Mouse (Mus musculus) CH12.LX (cell line): ENCODE results near the gene Ficd. TPM values are rescaled to one million over a fixed set of nuclear protein-coding genes. Genes with fewer than 3 reads are reported as not detected.
"Not testable (repeated sequence)": the region's sequence is repeated elsewhere in the genome, so short reads cannot be mapped to it uniquely, and the experiment has no call there.

Source experiments
- DNase-seq: peaks from one replicate; pipeline ENCODE4 v3.0.0-alpha.2; 2013; ENCODE audit errors: extremely low read depth
- H3K27ac ChIP-seq: 2 replicates; pipeline ENCODE4 v1.5.1; 2012; ENCODE audit warnings: low read depth, mild to moderate bottlenecking, control low read depth, moderate library complexity; ENCODE audit not compliant: insufficient read depth
- H3K27me3 ChIP-seq: replicated peaks from 2 replicates; pipeline ENCODE3; 2012; ENCODE audit warnings: inconsistent platforms
- H3K36me3 ChIP-seq, 2 experiments: replicated peaks in 1 of 2; 2 replicates each; pipeline versions ENCODE3 to v1.6.1; 2012; ENCODE audit warnings: inconsistent platforms in 1 of 2, low read length in 1 of 2, mild to moderate bottlenecking in 1 of 2, mixed read lengths in 1 of 2, moderate library complexity in 1 of 2; ENCODE audit not compliant: control insufficient read depth in 1 of 2, insufficient read depth in 1 of 2
- H3K4me1 ChIP-seq, 2 experiments: 2 replicates each; pipeline ENCODE4 v1.6.1; 2012; ENCODE audit warnings: inconsistent platforms in 1 of 2, moderate library complexity in 1 of 2; ENCODE audit not compliant: insufficient read depth in 2 of 2, control insufficient read depth in 1 of 2
- H3K4me2 ChIP-seq: 2 replicates; pipeline ENCODE4 v1.6.1; 2012; ENCODE audit warnings: low read depth, mild to moderate bottlenecking, control low read depth; ENCODE audit not compliant: poor library complexity, insufficient read depth, severe bottlenecking
- H3K4me3 ChIP-seq, 3 experiments: fragments of 150-350 bp in 1 of 3; sonication (generic) in 1 of 3; replicated peaks in 1 of 3; 2 replicates each; pipeline versions ENCODE3 to v1.5.1; 2011 to 2012; ENCODE audit warnings: low read depth in 2 of 3, low read length in 2 of 3, mild to moderate bottlenecking in 2 of 3, moderate library complexity in 2 of 3, control low read depth in 1 of 3, improper control_type of control experiment in 1 of 3, inconsistent platforms in 1 of 3, mixed read lengths in 1 of 3; ENCODE audit not compliant: poor library complexity in 1 of 3
- H3K79me2 ChIP-seq: replicated peaks from 2 replicates; pipeline ENCODE4 v1.6.1; 2012; ENCODE audit warnings: mild to moderate bottlenecking, moderate library complexity; ENCODE audit not compliant: control insufficient read depth, poor library complexity, insufficient read depth, severe bottlenecking; ENCODE audit errors: extremely low read depth
- H3K9ac ChIP-seq: 2 replicates; pipeline ENCODE4 v1.6.1; 2012; ENCODE audit warnings: low read depth, mild to moderate bottlenecking, control low read depth, moderate library complexity; ENCODE audit not compliant: insufficient read depth
- H3K9me3 ChIP-seq: replicated peaks from 2 replicates; pipeline ENCODE3; 2012; ENCODE audit warnings: low read length, inconsistent platforms, mixed read lengths
- BHLHE40 ChIP-seq: IDR thresholded peaks from 2 replicates; pipeline ENCODE4 v1.6.1; 2011; ENCODE audit warnings: mild to moderate bottlenecking, low read depth, low read length, improper control_type of control experiment
- CHD2 ChIP-seq: IDR thresholded peaks from 2 replicates; pipeline ENCODE4 v1.6.1; 2011; ENCODE audit warnings: low read length, improper control_type of control experiment
- ELF1 ChIP-seq: IDR thresholded peaks from 2 replicates; pipeline ENCODE4 v1.6.1; 2014; ENCODE audit warnings: low read depth, mild to moderate bottlenecking, inconsistent platforms, low read length, improper control_type of control experiment
- EP300 ChIP-seq: IDR thresholded peaks from 2 replicates; pipeline ENCODE4 v1.6.1; 2011; ENCODE audit warnings: low read length, improper control_type of control experiment
- ETS1 ChIP-seq: conservative IDR thresholded peaks from 2 replicates; pipeline ENCODE4 v1.6.1; 2012; ENCODE audit warnings: low read depth, mild to moderate bottlenecking, inconsistent platforms, low read length, improper control_type of control experiment, moderate library complexity
- IRF4 ChIP-seq: IDR thresholded peaks from 2 replicates; pipeline ENCODE4 v1.6.1; 2014; ENCODE audit warnings: low read depth, mild to moderate bottlenecking, inconsistent platforms, low read length, improper control_type of control experiment
- JUN ChIP-seq: IDR thresholded peaks from 2 replicates; pipeline ENCODE4 v1.6.1; 2011; ENCODE audit warnings: low read depth, mild to moderate bottlenecking, low read length, improper control_type of control experiment, moderate library complexity; ENCODE audit not compliant: insufficient read depth
- JUND ChIP-seq: conservative IDR thresholded peaks from 2 replicates; pipeline ENCODE4 v1.6.1; 2011; ENCODE audit warnings: low read depth, low read length, improper control_type of control experiment
- MAFK ChIP-seq: IDR thresholded peaks from 2 replicates; pipeline ENCODE4 v1.6.1; 2011; ENCODE audit warnings: low read length, improper control_type of control experiment; ENCODE audit not compliant: insufficient replicate concordance
- MAZ ChIP-seq: IDR thresholded peaks from 2 replicates; pipeline ENCODE4 v1.6.1; 2012; ENCODE audit warnings: low read depth, mild to moderate bottlenecking, inconsistent platforms, low read length, improper control_type of control experiment, moderate library complexity
- MEF2A ChIP-seq: IDR thresholded peaks from 2 replicates; pipeline ENCODE4 v1.6.1; 2014; ENCODE audit warnings: low read depth, mild to moderate bottlenecking, inconsistent platforms, low read length, improper control_type of control experiment, borderline replicate concordance
- MXI1 ChIP-seq: IDR thresholded peaks from 2 replicates; pipeline ENCODE4 v1.6.1; 2011; ENCODE audit warnings: mild to moderate bottlenecking, low read depth, low read length, improper control_type of control experiment
- RAD21 ChIP-seq: IDR thresholded peaks from 2 replicates; pipeline ENCODE4 v1.6.1; 2011; ENCODE audit warnings: low read depth, mild to moderate bottlenecking, low read length, improper control_type of control experiment, moderate library complexity
- SIN3A ChIP-seq: IDR thresholded peaks from 2 replicates; pipeline ENCODE4 v1.6.1; 2012; ENCODE audit warnings: low read length, improper control_type of control experiment, inconsistent platforms
- SMC3 ChIP-seq: IDR thresholded peaks from 2 replicates; pipeline ENCODE4 v1.6.1; 2011; ENCODE audit warnings: low read depth, low read length, improper control_type of control experiment
- TBP ChIP-seq: conservative IDR thresholded peaks from 2 replicates; pipeline ENCODE4 v1.6.1; 2011; ENCODE audit warnings: low read depth, low read length, improper control_type of control experiment
- TCF12 ChIP-seq: IDR thresholded peaks from 2 replicates; pipeline ENCODE4 v1.6.1; 2014; ENCODE audit warnings: low read depth, mild to moderate bottlenecking, inconsistent platforms, low read length, improper control_type of control experiment
- UBTF ChIP-seq: IDR thresholded peaks from 2 replicates; pipeline ENCODE4 v1.6.1; 2012; ENCODE audit warnings: low read depth, mild to moderate bottlenecking, inconsistent platforms, low read length, improper control_type of control experiment, moderate library complexity
- ZKSCAN1 ChIP-seq: IDR thresholded peaks from 2 replicates; pipeline ENCODE4 v1.6.1; 2012; ENCODE audit warnings: low read depth, inconsistent platforms, low read length, improper control_type of control experiment, borderline replicate concordance
- ZMIZ1 ChIP-seq: IDR thresholded peaks from 2 replicates; pipeline ENCODE4 v1.6.1; 2012; ENCODE audit warnings: low read depth, mild to moderate bottlenecking, inconsistent platforms, low read length, improper control_type of control experiment
- dilution Hi-C: fragments of 300-500 bp; cut with MboI; formaldehyde crosslinking; loops from 2 replicates; pipeline ENCODE4 v1.14.3; 2020; ENCODE audit warnings: low sequenced_read_pairs; ENCODE audit not compliant: extremely low pct_unique_long_range_greater_than_20kb, extremely low pct_ligation_motif_present
- in situ Hi-C: fragments of 300-500 bp; cut with MboI; formaldehyde crosslinking; loops from 3 replicates; pipeline ENCODE4 v1.14.3; 2019; ENCODE audit warnings: low sequenced_read_pairs, low pct_ligation_motif_present, low pct_unique_long_range_greater_than_20kb, mixed read lengths
- polyA plus RNA-seq: library from polyadenylated mRNA; unstranded; fragments of >175 nt; gene quantifications from 2 replicates; pipeline ENCODE4 v1.2.1, GENCODE M21; 2012; ENCODE audit warnings: low read depth; ENCODE audit not compliant: insufficient read length
- total RNA-seq, 2 experiments: library from RNA; depleted of rRNA; stranded (reverse); fragments of 300-350 nt in 1 of 2; fragments of >200 nt in 1 of 2; gene quantifications; 2 replicates each; pipeline ENCODE4 v1.2.3; 2012 to 2014

Ficd gene
- total and polyA plus RNA-seq, 3 experiments: 2.4 to 2.5 (median 2.4) TPM

DNA sequence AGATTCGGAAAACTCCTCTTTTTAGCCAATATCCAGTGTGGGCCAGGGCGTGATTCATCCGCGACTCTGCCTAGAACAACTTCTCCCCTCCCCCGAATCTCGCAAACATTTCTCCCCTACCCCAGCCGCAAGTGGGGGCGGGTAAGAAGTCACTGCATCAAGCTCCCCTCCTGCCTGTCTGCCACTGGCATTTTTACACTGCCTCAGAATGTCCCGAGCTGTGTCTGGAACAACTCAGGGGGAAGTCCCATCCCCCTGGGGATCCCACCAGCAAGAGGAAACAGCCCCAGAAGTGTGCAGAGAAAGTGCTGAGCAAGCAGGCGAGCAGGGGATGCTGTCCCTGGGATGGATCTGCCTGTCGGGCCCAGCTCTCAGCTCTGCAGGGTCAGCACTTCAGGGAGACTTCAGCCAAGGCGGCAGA is 48.0 kb downstream of the Ficd start:
- Histone ChIP-seq H3K27ac (peak overlapping the region; percentile 15; the same call in 1 of the 2 replicates), H3K36me3 (peaks cover 0 to 8% of the 10 kb centered on the region in 2 experiments), H3K4me1 (peaks cover 10 to 46% of the 10 kb centered on the region in 2 experiments), H3K27me3 (no peaks in the 10 kb centered on the region), H3K9ac (no peak overlapping the region), H3K9me3 (peaks cover 4% of the 10 kb centered on the region), H3K4me3 (no peak overlapping the region), H3K4me2 (no peak overlapping the region), H3K79me2 (no peaks in the 10 kb centered on the region)
- dilution Hi-C loops (no loop called here), in situ Hi-C loops (no loop called here)
- peak; percentile 93 for DNase-seq
- TF ChIP-seq CHD2 (peak; percentile 62), SMC3 (peak; percentile 7; the same call in 1 of the 2 replicates), SIN3A (0 out of 2 replicates have a peak, but pooled peaks have one; percentile 27), MXI1 (peak; percentile 45; the same call in 1 of the 2 replicates), BHLHE40 (peak; percentile 94), JUN (no peak), ZKSCAN1 (no peak), EP300 (peak; percentile 82), ELF1 (peak; percentile 40; the same call in 1 of the 2 replicates), RAD21 (peak; percentile 1), ZMIZ1 (no peak), TBP (no peak), IRF4 (peak; percentile 86), TCF12 (peak; percentile 81; the same call in 1 of the 2 replicates), ETS1 (peak; percentile 96), MAZ (peak; percentile 90), JUND (no peak; the same call in 1 of the 2 replicates), UBTF (0 out of 2 replicates have a peak, but pooled peaks have one; percentile 48), MAFK (peak; percentile 100), MEF2A (peak; percentile 76; the same call in 1 of the 2 replicates)

GRCm38 (mm10) chr5:113784104-113784503 is 48.5 kb downstream of the Ficd start:
- not testable (repeated sequence) for H3K9me3 ChIP-seq

More at GRCm38 (mm10) chr5:113784104-113784503, 48.5 kb downstream of the Ficd start:
- Histone ChIP-seq H3K4me1 (peaks cover 9 to 41% of the 10 kb centered on the region in 2 experiments), H3K27ac (peak overlapping the region; percentile 15; the same call in 1 of the 2 replicates)
- H3K79me2 ChIP-seq, H3K4me2 ChIP-seq, H3K36me3 ChIP-seq, in situ Hi-C loops, H3K27me3 ChIP-seq, DNase-seq, dilution Hi-C loops, H3K9ac ChIP-seq, H3K4me3 ChIP-seq: not testable (repeated sequence)
